Mouse (Mus musculus) ZHBTc4 (cell line): ENCODE results near the gene Wdr18.

Experiments used
- DNase-seq: peaks from one replicate; pipeline ENCODE4 v3.0.0-alpha.2; 2011; ENCODE audit warnings: low read depth, low spot score

Gene Wdr18

DNA sequence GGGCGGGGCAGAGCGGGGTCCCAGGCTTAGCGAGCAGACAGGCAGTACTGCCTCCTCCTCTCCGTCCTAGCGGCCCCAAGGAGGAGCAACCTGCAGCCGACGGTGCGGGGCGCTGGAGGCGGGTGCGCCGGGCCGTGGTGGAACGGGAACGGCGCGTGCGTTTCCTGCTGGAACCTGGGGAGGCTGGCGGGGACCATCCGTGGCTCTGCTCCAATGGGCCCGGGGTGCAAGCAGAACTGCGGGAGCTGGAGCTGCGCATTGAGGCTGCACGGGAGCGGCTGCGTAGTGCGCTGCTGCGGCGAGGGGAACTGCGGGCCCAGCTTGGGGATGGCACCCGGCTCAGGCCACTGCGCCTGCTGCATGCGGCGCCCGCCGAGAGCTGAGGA is 16.8 kb downstream of the Wdr18 start:
- DNase-seq = peak; percentile 64

DNA sequence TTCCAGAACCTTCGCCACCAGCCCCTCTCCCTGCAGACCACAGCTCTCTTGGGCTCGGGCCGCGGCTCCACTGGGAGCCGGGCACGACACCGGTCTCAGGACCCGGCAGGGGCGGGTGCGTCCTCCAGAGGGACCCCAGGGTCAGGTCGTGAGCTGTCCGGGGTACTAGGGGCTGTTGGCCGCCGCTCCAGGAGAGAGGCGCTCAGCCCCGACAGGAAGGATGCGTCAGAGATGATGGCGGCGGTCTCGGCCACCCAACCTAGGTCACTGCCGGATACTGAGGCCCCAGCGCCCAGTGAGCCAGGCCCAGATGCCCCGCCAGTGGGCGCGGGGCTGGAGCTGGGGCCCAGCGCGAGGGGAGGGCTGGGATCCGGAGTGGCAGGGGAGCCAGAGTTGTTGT is 17.4 kb downstream of the Wdr18 start:
- no peak for DNase-seq

DNA sequence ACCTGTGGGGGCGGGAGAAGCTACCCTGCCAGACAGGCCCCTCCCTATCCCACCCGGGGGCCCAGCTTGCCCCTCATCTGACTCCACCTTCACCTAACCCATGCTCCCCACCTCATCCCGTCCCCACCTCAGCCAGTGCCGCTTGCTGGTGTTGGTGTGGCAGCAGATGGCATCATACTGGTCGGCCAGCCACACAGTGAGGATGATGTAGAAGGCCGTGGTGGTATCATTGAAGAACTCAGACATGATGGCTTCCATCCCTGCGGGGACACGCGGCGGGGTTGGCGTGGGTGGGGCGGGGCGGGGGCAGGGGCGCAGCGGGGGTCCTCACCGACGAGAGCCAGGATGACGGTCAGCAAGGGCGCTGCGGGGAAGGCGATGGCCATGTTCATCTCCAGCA is 18.1 kb downstream of the Wdr18 start:
- DNase-seq = no peak

DNA sequence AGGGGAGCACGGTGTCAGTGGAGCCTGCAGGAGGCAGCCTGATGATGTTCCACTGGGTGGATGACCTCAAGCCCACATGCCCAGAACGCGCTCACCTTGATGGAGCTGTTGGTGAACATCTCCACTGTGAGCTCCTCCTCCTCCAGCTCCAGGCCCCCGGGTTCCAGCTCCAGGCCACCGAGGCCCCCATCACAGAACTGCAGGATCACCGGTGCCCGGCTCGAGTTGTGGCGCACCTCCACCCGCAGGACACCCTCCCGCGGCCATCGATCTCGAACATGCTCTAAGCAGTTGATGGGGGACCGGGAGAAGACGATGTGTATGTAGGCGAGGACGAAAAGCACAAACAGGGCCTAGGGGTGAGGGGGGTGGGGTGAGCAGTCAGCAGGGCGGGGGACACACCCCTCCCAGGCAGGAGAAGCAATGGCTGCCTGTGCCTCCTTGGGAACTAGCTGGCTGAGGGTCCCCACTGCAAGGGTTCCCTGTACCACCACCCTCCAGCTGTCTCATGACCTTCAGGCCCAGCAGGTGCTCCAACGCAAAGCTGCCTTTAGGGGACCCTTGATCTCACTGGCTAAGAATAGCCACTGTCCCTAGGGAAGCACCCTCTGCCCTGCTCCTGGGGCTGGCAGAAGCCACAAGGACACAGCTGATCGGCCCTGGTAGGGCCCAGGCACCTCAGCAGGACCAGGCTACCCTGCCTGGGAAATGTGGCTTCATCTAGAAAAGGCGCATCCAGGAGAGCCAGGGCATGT is 19.6 kb downstream of the Wdr18 start:
- no peak for DNase-seq

- no peak for DNase-seq
Measured at GRCm38 (mm10) chr10:79983205-79983604, 23.3 kb downstream of the Wdr18 start.

DNA sequence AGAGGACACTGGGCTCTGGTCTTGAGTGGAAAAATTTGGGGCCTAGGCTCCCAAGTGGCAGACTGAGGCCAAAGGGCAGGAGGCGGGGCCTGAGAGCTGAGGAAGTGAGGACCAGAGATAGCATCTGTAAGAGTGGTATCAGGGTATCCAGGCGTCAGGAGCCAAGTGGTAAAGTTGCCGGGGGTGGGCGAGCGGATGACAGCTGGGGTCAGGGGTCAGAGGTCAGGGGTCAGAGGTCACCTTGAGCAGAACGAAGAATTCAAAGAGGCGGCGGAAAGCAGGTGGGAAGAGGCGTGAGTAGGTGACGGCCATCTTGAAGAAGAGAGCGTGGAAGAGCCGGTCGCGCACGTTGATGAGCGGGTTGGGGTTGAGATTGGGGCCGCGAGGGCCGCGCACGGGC is 23.7 kb downstream of the Wdr18 start:
- DNase-seq = peak; percentile 85

- DNase-seq = peak; percentile 95
Measured at GRCm38 (mm10) chr10:79984195-79984816, 24.4 kb downstream of the Wdr18 start, which contains the start of gene Tmem259. Gene Tmem259 (minus strand): TSS chr10:79984330.

DNA sequence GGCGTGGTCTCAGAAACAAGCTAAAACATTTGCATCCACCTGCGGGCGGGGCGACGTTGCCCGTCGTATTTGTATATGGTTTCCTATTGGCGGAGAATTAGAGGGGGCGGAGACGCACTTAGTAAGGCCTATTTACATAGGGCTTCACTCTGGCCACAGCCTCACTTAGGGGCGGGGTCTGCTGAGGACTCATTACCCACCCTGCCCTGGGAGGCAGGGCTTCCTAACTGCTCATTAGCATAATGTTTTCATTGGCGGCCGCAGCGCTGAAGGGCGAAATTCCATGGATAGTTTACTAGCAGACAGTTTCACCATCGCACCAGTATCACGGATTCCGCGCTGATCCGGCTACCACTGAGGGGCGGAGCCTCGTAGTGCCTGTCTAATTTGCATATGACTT is 24.9 kb downstream of the Wdr18 start:
- DNase-seq = peak; percentile 100

GRCm38 (mm10) chr10:79985334-79986231 is 25.6 kb downstream of the Wdr18 start:
- peak; percentile 80 for DNase-seq

- DNase-seq = no peak
Measured at GRCm38 (mm10) chr10:79986232-79986878, 26.4 kb downstream of the Wdr18 start.

- DNase-seq = peak; percentile 92
Measured at GRCm38 (mm10) chr10:79986963-79987362, 27.0 kb downstream of the Wdr18 start.

- no peak for DNase-seq
Measured at GRCm38 (mm10) chr10:79987771-79988505, 28.0 kb downstream of the Wdr18 start.

DNA sequence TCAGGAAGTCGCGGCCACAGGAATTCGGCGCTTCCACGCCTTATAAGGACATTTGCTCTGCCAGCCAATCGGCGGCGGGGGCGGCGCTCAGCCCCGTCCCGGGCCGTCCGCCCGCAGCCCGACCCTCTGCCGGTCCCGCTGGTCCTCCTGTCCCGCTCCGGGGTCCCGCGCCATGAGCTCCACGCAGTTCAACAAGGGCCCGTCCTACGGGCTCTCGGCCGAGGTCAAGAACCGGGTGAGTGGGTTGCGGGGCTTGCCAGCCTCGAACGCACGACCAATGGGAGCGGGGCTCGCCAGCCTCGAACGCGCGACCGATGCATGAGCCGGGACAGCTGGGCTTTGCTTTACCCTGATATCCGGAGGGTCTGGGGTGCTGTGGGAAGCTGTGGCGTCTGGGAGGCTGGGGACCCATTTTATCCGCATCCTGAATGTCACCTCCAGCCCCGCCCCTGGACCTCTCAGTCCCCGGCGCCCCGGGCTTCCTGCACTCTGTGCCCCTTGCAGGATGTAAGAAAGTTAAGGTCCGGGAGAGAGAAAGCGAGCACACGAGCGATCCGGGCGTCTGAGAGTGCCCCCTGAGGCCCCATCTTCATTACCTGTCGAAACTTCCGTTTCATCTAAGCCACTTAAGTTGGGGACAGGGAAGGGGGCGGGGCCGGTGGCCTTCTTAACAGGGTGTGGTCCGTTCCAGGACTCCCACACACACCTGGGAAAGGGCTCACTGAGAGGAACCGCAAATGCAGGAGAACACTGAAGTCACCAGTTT is 28.7 kb downstream of the Wdr18 start, which contains the start of gene Cnn2:
TSS of gene Cnn2 (plus strand) at position 79 of the 766 bp plus-strand sequence.
- DNase-seq = no peak

DNA sequence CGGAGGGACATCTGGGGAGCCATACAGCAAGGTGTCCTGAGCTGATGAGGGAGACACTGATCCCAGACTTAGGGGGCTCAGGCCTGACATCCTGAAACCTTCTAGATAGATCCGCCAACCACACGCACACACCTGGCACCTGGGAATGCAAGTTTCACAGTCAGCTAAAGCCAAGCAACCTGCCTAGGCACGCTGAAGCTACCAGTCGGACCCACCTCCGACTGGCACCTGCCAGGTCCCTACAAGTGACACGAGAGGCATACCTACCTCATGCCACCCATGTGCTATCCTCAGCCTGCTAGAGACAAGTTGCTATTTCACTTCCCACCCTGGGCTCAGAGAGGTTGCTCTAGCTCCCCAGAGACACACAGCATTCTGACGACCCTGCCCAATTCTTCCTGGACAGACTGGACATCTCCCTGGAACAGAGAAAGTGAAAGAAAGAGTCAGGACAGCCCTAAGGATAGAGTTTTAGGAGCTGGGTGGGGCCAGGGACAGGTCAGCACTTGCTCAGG is 29.4 kb downstream of the Wdr18 start:
- no peak for DNase-seq

DNA sequence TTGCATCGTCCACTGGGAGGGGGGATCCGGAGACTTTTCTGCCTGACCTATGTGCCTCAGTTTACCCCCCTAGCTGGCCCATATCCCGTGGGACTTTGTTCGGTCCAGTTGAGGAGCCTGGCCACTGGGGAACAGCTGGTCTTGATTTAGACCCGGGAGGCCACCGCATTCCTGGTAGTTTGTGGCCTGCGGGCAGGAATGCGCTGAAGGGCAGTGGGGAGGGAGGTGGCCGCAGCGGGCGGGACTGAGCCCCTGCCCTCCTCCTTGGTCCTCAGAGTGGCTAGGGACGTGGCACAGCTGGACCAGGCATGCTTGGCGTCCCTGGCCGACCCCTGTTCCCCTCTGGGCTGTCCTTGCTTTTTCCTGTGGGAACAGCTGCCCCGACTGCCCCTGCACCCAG is 29.9 kb downstream of the Wdr18 start:
- no peak for DNase-seq

GRCm38 (mm10) chr10:79991099-79991498 is 31.1 kb downstream of the Wdr18 start:
- DNase-seq = peak; percentile 78

DNA sequence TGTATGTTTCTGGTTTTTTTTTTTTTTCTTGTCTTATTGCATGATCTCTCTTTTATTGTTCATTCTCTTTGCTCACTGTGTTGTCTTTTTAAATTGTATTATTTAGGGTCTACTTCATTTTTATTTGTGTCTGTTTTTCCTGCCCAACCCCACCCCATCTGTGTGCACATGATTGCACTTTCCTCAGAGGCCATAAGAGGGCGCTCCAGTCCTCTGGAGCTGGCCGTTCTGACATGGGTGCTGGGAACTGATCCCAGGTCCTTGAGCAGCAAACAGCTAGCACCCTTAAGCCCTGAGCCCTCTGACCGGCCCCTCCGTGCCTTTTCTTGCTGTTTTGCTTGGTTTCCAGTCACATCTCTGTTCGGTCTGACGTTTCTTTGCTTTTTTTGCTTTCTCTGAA is 31.6 kb downstream of the Wdr18 start:
- DNase-seq = no peak

DNA sequence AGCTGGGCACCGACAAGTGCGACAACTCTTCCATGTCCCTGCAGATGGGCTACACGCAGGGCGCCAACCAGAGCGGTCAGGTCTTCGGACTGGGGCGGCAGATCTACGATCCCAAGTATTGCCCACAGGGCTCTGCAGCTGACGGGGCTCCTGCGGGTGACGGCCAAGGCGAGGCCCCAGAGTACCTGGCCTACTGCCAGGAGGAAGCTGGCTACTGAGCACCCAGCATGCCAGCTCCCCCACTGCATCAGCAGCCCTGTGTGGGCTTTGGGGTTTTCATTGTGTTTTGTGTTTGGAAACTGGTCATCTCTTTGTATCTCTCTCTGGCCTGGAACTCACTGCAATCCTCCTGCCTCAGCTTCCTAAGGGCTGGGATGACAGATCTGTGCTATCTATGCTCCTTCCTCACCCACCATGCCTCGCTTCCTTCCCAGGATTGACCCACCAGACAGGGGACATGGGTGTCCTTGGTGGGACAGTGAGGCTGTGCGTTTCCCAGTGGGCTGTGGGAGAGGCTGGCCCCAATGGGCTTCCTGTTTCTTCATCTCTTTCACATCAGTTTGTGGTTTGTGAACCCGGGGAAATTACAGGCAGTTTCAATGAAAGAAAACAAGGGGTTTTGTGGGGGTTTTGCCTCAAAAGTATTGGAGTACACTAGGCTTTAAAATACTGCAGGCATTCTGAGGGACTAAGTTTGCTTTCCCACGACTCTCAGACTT is 34.6 kb downstream of the Wdr18 start:
- no peak for DNase-seq

DNA sequence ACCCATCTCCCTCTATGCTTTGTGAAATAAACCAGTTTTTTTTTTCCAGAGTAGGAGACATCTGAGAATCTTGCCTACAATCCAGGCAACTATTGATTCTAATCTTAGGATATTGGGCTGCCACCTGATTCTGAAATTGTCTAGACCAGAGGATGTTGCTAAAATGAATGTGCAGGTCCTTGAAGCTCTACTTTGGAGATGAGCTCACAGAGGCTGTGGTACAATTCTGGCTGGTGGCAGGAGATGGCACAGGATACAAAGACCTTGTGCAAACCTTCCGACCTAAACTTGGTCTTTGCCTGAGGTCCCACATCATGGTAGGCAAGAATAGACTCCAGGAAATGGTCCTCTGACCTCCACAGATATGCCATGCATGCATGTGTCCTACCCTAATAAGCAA is 35.7 kb downstream of the Wdr18 start:
- DNase-seq = no peak
